Mouse (Mus musculus): Measurements from ENCODE around the gene Zfp536. TPM values are rescaled to one million over a fixed set of nuclear protein-coding genes. Genes with fewer than 3 reads are reported as not detected.

The Zfp536 gene
- polyA plus RNA-seq, 1 experiment from 2014 or later, result not detected

- H3K36me3 ChIP-seq (ENCODE audit: inconsistent target), result no peaks in the 10 kb centered on the region
- H3K79me2 ChIP-seq (ENCODE audit: inconsistent target), result no peaks in the 10 kb centered on the region
- H3K4me3 ChIP-seq (ENCODE audit: inconsistent target), result no peak overlapping the region
- 93% methylated on average over 11 of the region's 11 CpGs for WGBS (ENCODE audit: missing documents)
- H3K27ac ChIP-seq, result no peak overlapping the region
Measured at GRCm38 (mm10) chr7:37689107-37689511, 84.3 kb downstream of the Zfp536 start.

- 84% methylated on average over 2 of the region's 2 CpGs for WGBS (ENCODE audit: missing documents)
- H3K79me2 ChIP-seq (ENCODE audit: inconsistent target), result no peaks in the 10 kb centered on the region
- no peak overlapping the region for H3K27ac ChIP-seq
- no peaks in the 10 kb centered on the region for H3K36me3 ChIP-seq (ENCODE audit: inconsistent target)
- no peak overlapping the region for H3K4me3 ChIP-seq (ENCODE audit: inconsistent target)
Measured at GRCm38 (mm10) chr7:37686366-37686765, 87.1 kb downstream of the Zfp536 start.

- H3K4me3 ChIP-seq (ENCODE audit: inconsistent target), result no peak overlapping the region
- WGBS (ENCODE audit: missing documents), result 83% methylated on average over 3 of the region's 3 CpGs
- H3K36me3 ChIP-seq (ENCODE audit: inconsistent target), result no peaks in the 10 kb centered on the region
- no peaks in the 10 kb centered on the region for H3K79me2 ChIP-seq (ENCODE audit: inconsistent target)
- H3K27ac ChIP-seq, result no peak overlapping the region
Measured at GRCm38 (mm10) chr7:37685247-37685646, 88.2 kb downstream of the Zfp536 start.

- no peak overlapping the region for H3K4me3 ChIP-seq (ENCODE audit: inconsistent target)
- H3K79me2 ChIP-seq (ENCODE audit: inconsistent target), result no peaks in the 10 kb centered on the region
- no peaks in the 10 kb centered on the region for H3K36me3 ChIP-seq (ENCODE audit: inconsistent target)
- no peak overlapping the region for H3K27ac ChIP-seq
- WGBS (ENCODE audit: missing documents), result 76% methylated on average over 3 of the region's 3 CpGs
Measured at GRCm38 (mm10) chr7:37681335-37681734, 92.1 kb downstream of the Zfp536 start.

- WGBS (ENCODE audit: missing documents), result 91% methylated on average over 6 of the region's 7 CpGs
- Histone ChIP-seq H3K79me2 (ENCODE audit: inconsistent target) (no peaks in the 10 kb centered on the region), H3K36me3 (ENCODE audit: inconsistent target) (no peaks in the 10 kb centered on the region), H3K27ac (no peak overlapping the region), H3K4me3 (ENCODE audit: inconsistent target) (no peak overlapping the region)
Measured at GRCm38 (mm10) chr7:37663676-37664365, 109.6 kb downstream of the Zfp536 start.

DNA sequence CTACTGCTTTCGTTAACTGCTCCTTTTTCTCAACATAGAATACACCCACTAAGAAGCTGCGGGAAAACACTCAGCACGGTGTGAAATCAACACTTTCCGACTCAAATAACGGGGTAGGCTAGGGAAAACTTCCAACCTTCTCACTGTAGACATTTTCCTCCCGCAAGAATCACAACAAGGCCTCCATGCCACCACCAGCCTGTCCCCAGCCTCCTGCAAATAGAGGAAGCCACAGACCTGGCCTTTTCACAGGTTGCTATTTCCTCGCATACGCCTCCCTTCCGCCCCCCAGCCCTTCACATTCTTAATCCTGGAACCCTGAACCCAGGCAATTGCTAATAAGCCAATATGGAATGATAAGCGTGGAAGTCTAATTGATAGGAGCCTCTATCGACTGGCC is 124.8 kb downstream of the Zfp536 start:
- no peak overlapping the region for H3K27ac ChIP-seq
- 43% methylated on average over 10 of the region's 11 CpGs for WGBS (ENCODE audit: missing documents)
- no peak overlapping the region for H3K4me3 ChIP-seq (ENCODE audit: inconsistent target)
- no peaks in the 10 kb centered on the region for H3K79me2 ChIP-seq (ENCODE audit: inconsistent target)
- no peaks in the 10 kb centered on the region for H3K36me3 ChIP-seq (ENCODE audit: inconsistent target)

DNA sequence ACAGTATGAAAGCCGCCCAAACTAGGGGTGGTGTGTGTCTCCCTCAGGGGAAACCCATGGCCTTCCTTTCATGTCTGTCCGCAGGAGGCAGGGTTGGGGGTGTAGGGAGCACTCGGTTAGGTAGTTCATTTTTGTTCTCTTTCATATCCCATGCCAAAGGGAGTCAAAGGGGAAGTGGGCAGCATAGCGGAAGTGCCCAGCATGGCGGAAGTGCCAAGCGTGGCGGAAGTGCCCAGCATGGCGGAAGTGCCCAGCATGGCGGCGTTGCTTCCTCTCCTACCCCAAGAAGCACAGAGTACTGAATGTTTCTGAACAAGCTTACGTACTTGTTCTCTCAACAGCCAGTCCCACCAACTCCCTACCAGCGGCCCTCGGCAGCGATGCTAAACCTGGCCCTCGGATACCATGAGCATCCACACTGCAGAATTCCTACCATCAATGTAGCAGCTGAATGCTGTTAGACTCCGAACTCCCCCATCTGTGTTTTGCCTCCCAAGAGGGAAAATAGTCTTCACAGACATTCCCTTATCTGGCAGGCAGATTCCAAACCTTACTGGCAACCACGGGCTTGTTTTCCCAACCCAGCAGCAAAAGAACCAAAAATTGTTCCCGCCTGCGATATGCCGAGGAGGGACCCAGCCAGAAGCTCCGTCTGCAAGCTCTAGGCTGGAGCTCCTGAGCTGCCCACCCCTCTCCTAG is 125.4 kb downstream of the Zfp536 start:
- no peak overlapping the region for H3K27ac ChIP-seq
- 95% methylated on average over 21 of the region's 21 CpGs for WGBS (ENCODE audit: missing documents)
- no peaks in the 10 kb centered on the region for H3K79me2 ChIP-seq (ENCODE audit: inconsistent target)

GRCm38 (mm10) chr7:37639740-37640397 is 133.6 kb downstream of the Zfp536 start:
- 6% methylated on average over 12 of the region's 12 CpGs for WGBS (ENCODE audit: missing documents)
- H3K4me3 ChIP-seq (ENCODE audit: inconsistent target), result no peak overlapping the region
- no peak overlapping the region for H3K27ac ChIP-seq
- no peaks in the 10 kb centered on the region for H3K36me3 ChIP-seq (ENCODE audit: inconsistent target)
- no peaks in the 10 kb centered on the region for H3K79me2 ChIP-seq (ENCODE audit: inconsistent target)

More for the DNA sequence above, 125.4 kb downstream of the Zfp536 start:
- H3K36me3 ChIP-seq (ENCODE audit: inconsistent target), result no peaks in the 10 kb centered on the region
- no peak overlapping the region for H3K4me3 ChIP-seq (ENCODE audit: inconsistent target)

GRCm38 (mm10) chr7:37634812-37635211 is 138.6 kb downstream of the Zfp536 start:
- H3K36me3 ChIP-seq (ENCODE audit: inconsistent target), result no peaks in the 10 kb centered on the region
- no peaks in the 10 kb centered on the region for H3K79me2 ChIP-seq (ENCODE audit: inconsistent target)
- no peak overlapping the region for H3K4me3 ChIP-seq (ENCODE audit: inconsistent target)
- H3K27ac ChIP-seq, result no peak overlapping the region
- 80% methylated on average over 5 of the region's 5 CpGs for WGBS (ENCODE audit: missing documents)

GRCm38 (mm10) chr7:37630410-37630809 is 143.0 kb downstream of the Zfp536 start:
- Histone ChIP-seq H3K36me3 (ENCODE audit: inconsistent target) (no peaks in the 10 kb centered on the region), H3K4me3 (ENCODE audit: inconsistent target) (no peak overlapping the region), H3K27ac (no peak overlapping the region), H3K79me2 (ENCODE audit: inconsistent target) (no peaks in the 10 kb centered on the region)
- 45% methylated on average over 7 of the region's 7 CpGs for WGBS (ENCODE audit: missing documents)

DNA sequence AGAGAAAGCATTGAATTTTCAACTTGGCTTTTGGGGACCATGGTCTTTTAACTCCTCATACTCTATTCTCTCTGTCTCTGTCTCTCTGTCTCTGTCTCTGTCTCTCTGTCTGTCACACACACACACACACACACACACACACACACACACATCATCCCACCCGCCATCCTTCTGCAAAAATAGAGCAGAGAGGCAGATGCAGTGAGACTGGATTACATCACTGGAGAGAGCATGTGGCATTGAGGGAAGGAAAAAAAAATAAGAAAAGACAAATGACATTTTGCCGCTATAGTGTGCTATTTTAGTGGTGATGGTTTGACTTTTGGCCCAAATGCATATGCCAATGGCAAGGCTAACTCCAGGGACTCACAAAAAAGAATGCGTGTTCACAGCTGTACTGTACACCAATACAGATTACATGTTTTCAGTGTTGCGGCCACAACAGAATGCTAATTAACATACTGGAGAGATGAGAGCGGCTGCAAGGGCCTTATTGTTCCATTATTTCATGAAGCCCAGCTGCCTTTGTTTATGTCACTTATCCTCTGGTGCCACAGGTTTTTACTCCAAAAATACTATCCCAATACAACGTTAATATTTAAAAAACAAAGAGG is 145.4 kb downstream of the Zfp536 start:
- 90% methylated on average over 5 of the region's 6 CpGs for WGBS (ENCODE audit: missing documents)
- Histone ChIP-seq H3K4me3 (ENCODE audit: inconsistent target) (no peak overlapping the region), H3K79me2 (ENCODE audit: inconsistent target) (no peaks in the 10 kb centered on the region), H3K36me3 (ENCODE audit: inconsistent target) (no peaks in the 10 kb centered on the region), H3K27ac (no peak overlapping the region)

DNA sequence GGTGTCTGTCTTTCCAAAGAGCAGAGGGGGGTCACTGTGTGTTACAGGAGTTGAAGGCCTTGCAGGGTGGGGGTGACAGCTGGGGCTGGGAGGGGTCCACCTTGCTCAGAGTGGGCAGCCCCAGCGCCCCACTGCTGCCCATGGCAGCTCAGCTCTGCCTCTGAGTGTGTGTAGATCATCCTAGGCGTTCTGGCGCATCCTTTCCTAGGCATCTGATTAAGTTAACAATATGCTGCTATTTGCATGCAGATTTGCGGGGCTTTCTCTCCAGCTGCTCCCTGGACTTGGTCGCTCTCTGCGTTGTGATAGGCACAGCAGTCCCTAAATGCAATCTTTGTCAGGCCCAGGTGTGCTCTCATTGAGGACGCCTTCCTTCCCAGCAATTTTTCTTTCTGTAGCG is 147.7 kb downstream of the Zfp536 start:
- Histone ChIP-seq H3K79me2 (ENCODE audit: inconsistent target) (no peaks in the 10 kb centered on the region), H3K4me3 (ENCODE audit: inconsistent target) (no peak overlapping the region), H3K36me3 (ENCODE audit: inconsistent target) (no peaks in the 10 kb centered on the region), H3K27ac (no peak overlapping the region)
- 96% methylated on average over 8 of the region's 8 CpGs for WGBS (ENCODE audit: missing documents)

DNA sequence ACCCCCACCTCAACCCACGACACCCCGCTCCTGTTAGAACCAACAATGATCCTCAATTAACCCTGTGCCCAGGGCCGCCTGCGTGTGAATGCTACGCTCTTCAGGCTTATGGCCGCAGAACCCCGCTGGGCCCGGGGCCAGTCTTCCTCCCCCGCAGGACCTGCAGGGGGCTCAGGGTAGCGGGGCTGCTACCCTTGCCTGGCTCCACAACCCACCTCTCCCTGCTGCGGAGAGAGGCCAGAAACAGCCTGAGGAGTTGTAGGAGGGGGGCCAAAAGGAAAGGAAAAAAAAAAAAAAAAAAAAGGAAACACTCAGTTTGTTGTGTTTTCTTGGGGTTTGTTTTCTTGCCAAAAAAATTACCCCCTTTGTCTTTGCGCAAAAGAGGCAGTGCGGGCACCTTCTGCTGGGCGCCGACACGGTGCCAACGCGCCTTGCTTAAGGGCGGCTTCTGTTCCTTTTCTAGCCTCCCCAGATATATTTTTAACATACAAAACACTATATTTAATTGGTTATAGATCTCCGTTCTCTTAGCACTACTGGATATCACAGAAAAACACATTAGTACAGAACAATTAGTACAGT is 148.6 kb downstream of the Zfp536 start:
- Histone ChIP-seq H3K79me2 (ENCODE audit: inconsistent target) (no peaks in the 10 kb centered on the region), H3K4me3 (ENCODE audit: inconsistent target) (no peak overlapping the region), H3K27ac (no peak overlapping the region), H3K36me3 (ENCODE audit: inconsistent target) (no peaks in the 10 kb centered on the region)
- WGBS (ENCODE audit: missing documents), result 4% methylated on average over 20 of the region's 20 CpGs

DNA sequence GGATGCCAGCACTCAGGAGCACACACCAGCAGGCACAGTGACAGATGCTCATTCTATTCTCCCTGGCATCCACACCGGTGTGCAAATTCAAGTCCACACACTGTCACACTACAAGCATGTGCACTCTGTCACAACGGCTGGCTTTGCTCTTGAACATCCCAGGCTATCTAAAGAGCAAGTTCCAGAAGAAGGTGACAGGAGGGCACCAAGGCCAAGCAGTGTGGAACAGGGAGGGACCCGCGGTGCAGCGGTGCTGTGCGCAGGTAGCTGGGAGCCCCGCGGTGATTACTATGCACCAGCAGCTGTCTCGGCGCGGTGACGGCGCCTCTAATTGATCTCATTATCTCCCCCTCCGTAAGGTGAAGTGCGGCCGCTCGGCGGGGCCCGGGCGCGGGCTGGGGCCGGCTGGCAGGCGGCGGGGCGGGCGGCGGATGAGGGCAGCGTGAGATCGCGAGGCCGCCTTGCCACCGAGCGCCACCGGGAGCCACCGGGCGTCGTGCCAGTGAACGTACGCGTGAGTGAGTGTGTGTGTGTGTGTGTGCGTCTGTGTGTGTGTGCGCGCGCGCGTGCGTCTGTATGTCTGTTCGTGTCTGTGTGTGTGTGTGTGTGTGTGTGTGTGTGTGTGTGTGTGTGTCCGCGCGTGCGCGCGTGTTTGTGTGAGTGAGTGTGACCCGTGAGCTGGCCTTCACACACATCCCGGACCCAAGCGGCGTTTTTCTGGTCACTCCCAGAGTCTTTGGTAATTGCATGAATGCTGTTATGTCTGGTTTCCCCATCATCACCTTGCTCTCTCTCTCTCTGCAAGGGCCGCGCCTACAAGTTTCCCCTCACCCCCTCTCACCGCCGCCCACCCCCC is 149.3 kb downstream of the Zfp536 start:
- no peaks in the 10 kb centered on the region for H3K79me2 ChIP-seq (ENCODE audit: inconsistent target)
- no peak overlapping the region for H3K4me3 ChIP-seq (ENCODE audit: inconsistent target)
- 4% methylated on average over 50 of the region's 62 CpGs for WGBS (ENCODE audit: missing documents)
- no peaks in the 10 kb centered on the region for H3K36me3 ChIP-seq (ENCODE audit: inconsistent target)
- no peak overlapping the region for H3K27ac ChIP-seq
